Mouse (Mus musculus) gastrocnemius, postnatal 36 days (tissue): ENCODE data around the gene Trappc11. TPM values are rescaled to one million over a fixed set of nuclear protein-coding genes. Genes with fewer than 3 reads are reported as not detected.
"Not testable (repeated sequence)": the region's sequence is repeated elsewhere in the genome, so short reads cannot be mapped to it uniquely, and the experiment has no call there.

Experiments used
- DNase-seq, 2 experiments: peaks; one replicate each; pipeline ENCODE4 v3.0.0; 2022
- intact Hi-C: fragments of 180-260 bp; cut with DNase I; formaldehyde crosslinking; loops from one replicate; pipeline ENCODE4 v1.15.1; 2025
- total RNA-seq, 2 experiments: library from RNA; stranded (reverse); gene quantifications; 2 replicates each; pipeline ENCODE4 v1.2.3; 2021

The Trappc11 gene
- total RNA-seq, 2 experiments from 2014 or later, result 15.8 to 18.3 TPM

DNA sequence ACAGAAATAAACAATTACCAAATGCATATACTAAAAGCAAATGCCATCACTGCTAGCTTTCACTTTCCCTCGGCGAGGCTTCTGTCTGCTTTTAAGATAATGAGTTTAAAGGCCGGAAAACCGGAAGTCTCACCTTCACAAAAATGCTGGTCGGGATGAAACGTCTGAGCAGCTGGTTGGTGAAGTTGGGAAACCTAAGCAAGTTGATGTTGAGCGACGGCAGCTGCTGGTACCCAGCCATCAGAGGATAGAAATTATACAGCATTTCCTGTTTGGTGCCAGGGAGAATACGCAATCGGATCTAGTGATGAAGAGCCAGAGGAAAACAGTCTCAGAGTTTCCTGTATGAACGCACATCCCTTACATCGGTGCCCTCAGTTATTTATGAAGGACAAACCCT lies 40.2 kb downstream of the Trappc11 start:
- no peak for DNase-seq
- intact Hi-C loops, result no loop called here

DNA sequence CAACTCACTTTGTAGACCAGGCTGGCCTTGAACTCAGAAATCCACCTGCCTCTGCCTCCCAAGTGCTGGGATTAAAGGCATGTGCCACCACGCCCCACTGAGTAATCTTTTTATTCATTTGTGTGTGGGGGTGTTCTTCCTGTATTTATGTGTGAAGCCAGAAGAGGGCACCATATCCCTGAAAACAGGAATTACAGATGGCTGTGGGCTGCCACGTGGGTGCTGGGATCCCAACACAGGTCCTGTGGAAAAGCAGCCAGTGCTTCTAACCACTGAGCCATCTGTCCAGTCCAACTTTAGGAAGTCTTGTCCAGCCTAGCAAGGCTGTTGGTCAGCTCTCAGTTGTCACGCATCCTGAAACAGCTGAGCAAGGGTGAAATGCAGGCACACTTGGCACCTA lies 46.0 kb downstream of the Trappc11 start:
- DNase-seq, result no peak
- intact Hi-C loops, result no loop called here

DNA sequence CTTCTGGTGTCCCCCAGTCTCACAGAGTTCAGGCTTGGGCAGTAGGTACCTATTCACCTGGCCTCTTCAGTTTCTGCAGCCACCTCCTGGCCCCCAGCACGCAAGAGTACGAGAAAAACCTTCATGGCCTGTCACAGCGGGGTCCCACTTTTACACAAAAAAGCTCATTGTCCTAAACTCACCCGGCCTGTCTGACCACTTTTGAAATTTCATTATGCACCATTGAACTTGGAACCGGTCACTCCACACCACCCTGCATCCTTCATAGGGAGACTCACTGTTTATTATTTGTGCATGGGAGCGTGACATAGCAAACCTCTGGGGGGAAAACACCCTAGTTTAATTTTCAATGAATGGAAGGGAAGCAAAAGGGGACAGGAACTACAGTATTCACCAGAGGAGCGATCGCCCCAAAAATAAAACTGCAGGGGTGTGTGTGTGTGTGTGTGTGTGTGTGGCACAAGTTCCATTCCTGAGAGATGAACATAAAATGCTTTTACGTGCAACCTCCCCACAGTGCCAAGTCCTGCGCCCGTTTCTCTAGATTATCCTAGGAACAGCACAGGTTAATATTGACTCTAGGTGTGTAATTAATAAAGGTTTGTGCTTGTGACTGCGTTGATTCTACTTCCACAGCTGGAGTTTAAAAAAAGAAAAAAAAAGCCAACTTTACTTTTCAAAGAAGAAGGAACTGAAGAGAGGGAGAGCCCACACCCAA lies 50.8 kb downstream of the Trappc11 start:
- intact Hi-C loops, result no loop called here
- DNase-seq, result no peak

DNA sequence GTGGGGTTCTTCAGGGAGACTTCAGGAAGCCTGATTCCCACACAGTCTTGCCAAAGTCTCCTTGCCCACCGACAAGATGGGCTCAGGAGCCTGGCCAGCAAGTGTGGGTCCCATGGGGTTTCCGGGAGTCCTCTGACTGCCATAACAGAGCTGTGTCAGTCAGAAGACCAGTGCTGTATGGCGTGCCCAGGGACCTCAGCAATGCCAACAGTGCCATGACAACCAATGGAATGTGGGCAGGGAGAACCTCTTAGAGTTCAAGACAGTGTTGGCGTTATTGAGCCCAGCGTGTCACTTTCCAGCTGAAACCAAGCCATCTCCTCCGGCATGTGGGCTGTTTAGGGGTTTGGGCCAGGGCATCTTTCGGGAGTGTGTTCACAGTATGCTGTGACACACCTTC lies 53.2 kb downstream of the Trappc11 start:
- intact Hi-C loops, result no loop called here
- DNase-seq, result no peak

GRCm38 (mm10) chr8:47461650-47462049 lies 71.6 kb downstream of the Trappc11 start:
- DNase-seq, result no peak
- intact Hi-C loops, result no loop called here

DNA sequence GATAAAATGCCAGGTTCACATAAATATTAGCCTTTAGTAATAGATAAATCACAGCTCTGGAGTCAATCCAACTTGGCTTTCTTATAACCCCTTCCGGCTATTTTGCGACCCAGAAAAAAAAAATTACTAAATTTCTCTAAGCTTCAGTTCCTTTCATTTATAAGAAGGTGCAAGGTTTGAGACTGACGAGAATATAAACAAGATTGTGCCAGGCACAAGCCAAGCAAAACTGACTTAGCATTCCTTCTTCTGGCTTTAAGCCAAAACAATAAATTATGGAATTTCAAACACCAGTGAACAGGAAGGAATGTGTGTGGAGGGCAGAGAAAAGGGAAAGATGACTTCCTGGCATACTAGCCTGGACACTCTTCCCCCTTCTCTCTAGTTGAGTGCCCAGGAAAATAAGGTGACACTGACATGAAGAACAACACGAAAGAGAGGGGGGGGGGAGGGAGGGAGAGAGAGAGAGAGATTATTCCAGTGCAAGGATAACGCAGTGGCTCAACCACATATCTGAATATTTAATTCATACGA lies 74.0 kb downstream of the Trappc11 start:
- intact Hi-C loops, result no loop called here
- DNase-seq, result no peak

DNA sequence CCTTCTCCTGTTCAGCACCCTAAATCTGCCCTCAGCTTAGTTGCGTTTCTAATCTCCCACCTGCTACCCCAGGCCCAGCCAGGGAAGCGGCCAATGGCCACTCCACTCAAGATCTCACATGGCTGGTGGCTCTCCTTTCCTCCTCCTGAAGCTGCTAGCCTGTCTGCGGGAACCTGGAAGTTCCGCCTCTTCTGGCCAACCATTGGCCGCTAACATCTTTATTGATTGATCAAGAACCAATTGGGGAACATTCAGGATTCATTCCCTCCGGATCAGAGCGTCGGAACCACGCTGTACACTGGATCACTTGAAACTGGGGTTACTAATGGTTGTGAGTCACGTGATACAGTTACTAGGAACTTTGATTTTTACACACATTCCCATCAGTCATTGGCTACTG lies 74.7 kb downstream of the Trappc11 start:
- intact Hi-C loops, result no loop called here

GRCm38 (mm10) chr8:47449211-47449610 lies 84.1 kb downstream of the Trappc11 start:
- intact Hi-C loops, result not testable (repeated sequence)

More for the DNA sequence above, 74.7 kb downstream of the Trappc11 start:
- no peak for DNase-seq

DNA sequence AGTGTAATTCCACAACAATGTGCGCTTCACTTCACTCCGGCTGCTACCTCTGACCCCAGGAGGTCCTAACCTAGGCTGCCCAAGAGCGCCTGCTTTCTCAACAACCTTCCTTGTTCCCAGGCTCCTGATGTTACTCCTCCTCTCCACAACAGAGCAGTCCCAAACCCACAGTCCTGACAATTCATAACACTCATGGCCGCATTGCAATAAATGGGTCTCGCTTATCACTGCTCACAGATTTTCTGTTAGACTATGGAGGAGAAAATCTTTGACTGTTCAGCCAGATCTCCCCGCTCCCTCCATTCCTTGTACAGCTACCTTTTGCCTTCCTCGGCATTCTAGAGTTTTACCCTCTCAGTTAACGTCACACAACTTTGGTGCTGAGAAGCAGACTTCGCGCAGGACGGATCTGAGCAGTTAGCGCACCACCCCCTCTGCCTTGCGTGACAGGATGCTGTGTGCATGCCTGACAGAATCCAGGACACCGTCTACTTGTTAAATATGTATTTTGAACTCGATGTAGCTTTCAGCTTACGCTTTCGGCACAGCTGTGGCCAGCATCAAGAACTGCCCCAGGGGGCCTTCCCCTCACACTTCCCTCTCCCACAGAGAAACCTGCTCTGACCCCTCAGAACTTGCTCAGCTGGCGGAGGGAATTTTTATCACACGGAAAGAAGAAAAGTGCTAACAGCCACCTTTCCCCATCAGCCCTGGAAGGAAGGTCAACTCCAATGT lies 86.8 kb downstream of the Trappc11 start, which contains the start of gene Stox2:
Stox2 (minus strand) TSS at position 51 of the 735 bp plus-strand sequence.
- intact Hi-C loops, result no loop called here
- no peak for DNase-seq

More at GRCm38 (mm10) chr8:47449211-47449610, 84.1 kb downstream of the Trappc11 start:
- DNase-seq, result not testable (repeated sequence)

Other genes starting within 250 kb of the Trappc11 start
- 1 to 10 TPM; 6.2 to 6.3 TPM for gene Stox2, start 87.1 kb downstream of the Trappc11 start, total RNA-seq
- gene Rwdd4a, start 194 bp upstream of the Trappc11 start, total RNA-seq, result 10 to 100 TPM; 25.9 to 30.5 TPM
- gene Ing2, start 142.1 kb upstream of the Trappc11 start, total RNA-seq, result 10 to 100 TPM; 13.5 to 15.6 TPM
- gene Cdkn2aip, start 180.5 kb upstream of the Trappc11 start, total RNA-seq, result 1 to 10 TPM; 5.0 TPM